Mouse (Mus musculus) cerebellum, adult 2 months (tissue): ENCODE results near the gene A530032D15Rik.
"Not testable (repeated sequence)": the region's sequence is repeated elsewhere in the genome, so short reads cannot be mapped to it uniquely, and the experiment has no call there.

ENCODE experiments used
- CTCF ChIP-seq: fragments of 200-500 bp; IDR thresholded peaks from 2 replicates; pipeline ENCODE4 v1.5.1; 2011; ENCODE audit warnings: low read depth, mild to moderate bottlenecking, control low read depth, low read length, moderate library complexity, borderline replicate concordance; ENCODE audit not compliant: insufficient read depth
- POLR2A ChIP-seq: fragments of 200-500 bp; IDR thresholded peaks from 2 replicates; pipeline ENCODE4 v1.6.1; 2011; ENCODE audit warnings: low read length, control low read depth, borderline replicate concordance; ENCODE audit not compliant: insufficient read depth

DNA sequence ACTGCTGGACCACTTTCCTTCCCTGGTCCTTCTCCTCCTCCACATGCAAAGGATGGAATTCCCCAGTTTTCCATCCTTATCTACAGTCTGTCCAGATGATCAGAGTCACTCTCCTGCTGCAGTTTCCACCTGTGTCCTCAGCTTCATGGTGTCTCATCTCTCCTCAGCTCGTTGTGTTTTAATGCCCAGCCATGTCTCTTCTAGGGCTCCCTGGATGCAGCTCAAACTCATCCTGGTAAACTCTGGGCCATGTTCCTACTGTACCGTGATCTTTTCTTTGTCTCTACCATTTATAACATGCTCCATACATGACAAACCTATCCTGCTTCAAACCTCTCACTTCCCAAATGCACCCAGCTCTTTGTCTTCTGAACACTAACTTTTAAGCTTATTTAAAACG lies 38.0 kb downstream of the A530032D15Rik start:
- not testable (repeated sequence) for TF ChIP-seq CTCF, POLR2A
